10 mouse cellular contexts compared by ENCODE assay signal in genomic region chr11:54805196-54805595, GRCm38 (mm10). TPM values are rescaled to one million over a fixed set of nuclear protein-coding genes. Genes with fewer than 3 reads are reported as not detected.
DNase-seq lines count a peak whose midpoint lies in the region; ATAC-seq and TF ChIP-seq lines count a peak whose summit lies in the region.
"Had no signal": no experiment of that assay in that cellular context is flagged by ENCODE, and none has a peak within 500 bp of the region (broad histone marks: within the 10 kb centered on the region; RNA-seq: fewer than 3 reads in every experiment).

No protein-coding gene starts in this region.

- H3K9ac ChIP-seq in hindbrain, postnatal 0 days (replicated peaks; ENCODE audit: low read length), result no peak overlapping the region
- H3K9ac ChIP-seq: limb, embryonic 13.5 days; neural tube, embryonic 12.5 days had no signal

- no peak for TF ChIP-seq CTCF in hindbrain, postnatal 0 days (IDR thresholded peaks at IDR 0.05; ENCODE audit: low read depth)

- peak; percentile 18 for DNase-seq in ovary, postnatal 14 days (ENCODE audit: low spot score)
- no peak for DNase-seq in ovary, postnatal 10 days (ENCODE audit: low spot score)
- DNase-seq in heart, embryonic 10.5 days (ENCODE audit: low spot score), result peak; percentile 53
- peak; percentile 75 to 79 for DNase-seq in layer of hippocampus, postnatal 36 days
- peak; percentile 73 for DNase-seq in testis, postnatal 10 days (ENCODE audit: low spot score)
- no peak for DNase-seq in urinary bladder, postnatal 4 days (ENCODE audit: low spot score in 2 of 2)
- DNase-seq in hindbrain, embryonic 10.5 days (ENCODE audit: low spot score), result no peak
- no peak for DNase-seq in hindbrain, postnatal 0 days (ENCODE audit: low spot score)

- no peaks in the 10 kb centered on the region for H3K4me1 ChIP-seq in heart, embryonic 10.5 days
- H3K4me1 ChIP-seq in hindbrain, embryonic 10.5 days (replicated peaks), result peaks cover 4% of the 10 kb centered on the region; the same call in 1 of the 2 replicates
- no peaks in the 10 kb centered on the region for H3K4me1 ChIP-seq in hindbrain, postnatal 0 days (ENCODE audit: insufficient read depth, low read length)
- H3K4me1 ChIP-seq: limb, embryonic 13.5 days; neural tube, embryonic 12.5 days had no signal

- ATAC-seq in hindbrain, postnatal 0 days, result no peak

- H3K4me2 ChIP-seq in hindbrain, postnatal 0 days (ENCODE audit: low read depth, low read length), result no peak overlapping the region
- H3K4me2 ChIP-seq: limb, embryonic 13.5 days; neural tube, embryonic 12.5 days had no signal

- 87% methylated on average over 4 of the region's 4 CpGs for WGBS in heart, embryonic 10.5 days
- 92% methylated on average over 4 of the region's 4 CpGs for WGBS in hindbrain, embryonic 10.5 days
- 84% methylated on average over 4 of the region's 4 CpGs for WGBS in hindbrain, postnatal 0 days

- H3K4me3 ChIP-seq in heart, embryonic 10.5 days, result no peak overlapping the region
- H3K4me3 ChIP-seq in hindbrain, embryonic 10.5 days, result no peak overlapping the region
- H3K4me3 ChIP-seq in hindbrain, postnatal 0 days (ENCODE audit: low read length), result no peak overlapping the region
- H3K4me3 ChIP-seq: limb, embryonic 13.5 days; neural tube, embryonic 12.5 days had no signal

- peaks cover 3% of the 10 kb centered on the region; the same call in 1 of the 2 replicates for H3K9me3 ChIP-seq in heart, embryonic 10.5 days
- no peaks in the 10 kb centered on the region for H3K9me3 ChIP-seq in hindbrain, embryonic 10.5 days
- no peaks in the 10 kb centered on the region for H3K9me3 ChIP-seq in hindbrain, postnatal 0 days (ENCODE audit: low read length)
- H3K9me3 ChIP-seq: limb, embryonic 13.5 days; neural tube, embryonic 12.5 days had no signal

- H3K36me3 ChIP-seq in heart, embryonic 10.5 days, result no peaks in the 10 kb centered on the region
- no peaks in the 10 kb centered on the region for H3K36me3 ChIP-seq in hindbrain, embryonic 10.5 days
- no peaks in the 10 kb centered on the region for H3K36me3 ChIP-seq in hindbrain, postnatal 0 days (ENCODE audit: insufficient read depth, low read length)
- H3K36me3 ChIP-seq: limb, embryonic 13.5 days; neural tube, embryonic 12.5 days had no signal

- H3K27me3 ChIP-seq in heart, embryonic 10.5 days (ENCODE audit: insufficient read depth, poor library complexity, severe bottlenecking), result 0 out of 2 replicates have a peak, but pooled peaks cover 2% of the 10 kb centered on the region
- no peaks in the 10 kb centered on the region for H3K27me3 ChIP-seq in hindbrain, embryonic 10.5 days (ENCODE audit: insufficient read depth, poor library complexity, severe bottlenecking)
- H3K27me3 ChIP-seq in hindbrain, postnatal 0 days (ENCODE audit: insufficient read depth, low read length), result no peaks in the 10 kb centered on the region
- H3K27me3 ChIP-seq: limb, embryonic 13.5 days; neural tube, embryonic 12.5 days had no signal

- H3K27ac ChIP-seq in heart, embryonic 10.5 days, result no peak overlapping the region
- no peak overlapping the region for H3K27ac ChIP-seq in hindbrain, embryonic 10.5 days
- no peak overlapping the region for H3K27ac ChIP-seq in hindbrain, postnatal 0 days
- H3K27ac ChIP-seq: limb, embryonic 13.5 days; neural tube, embryonic 12.5 days had no signal

RNA-seq across cellular contexts. Expression of gene Cdc42se2, which starts 17.7 kb away (rescaled TPM):
- 77.6 and 84.8 TPM in 2 replicates for polyA plus RNA-seq in heart, embryonic 10.5 days (2016; fragmentation: Nextera tagmentation; extraction: Ambion mirVana)
- 100 to 1,000 TPM; 141 to 144 TPM for total RNA-seq in layer of hippocampus, postnatal 36 days (2021)
- 212 and 247 TPM in 2 replicates for polyA plus RNA-seq in hindbrain, embryonic 10.5 days (2016; fragmentation: Nextera tagmentation; extraction: Ambion mirVana)
- 141 and 144 TPM in 2 replicates for total RNA-seq in hindbrain, postnatal 0 days (2014; rRNA removed)
- 139 TPM in 2 replicates for polyA plus RNA-seq in hindbrain, postnatal 0 days (2015; fragmentation: Nextera tagmentation; extraction: Ambion mirVana)

RNA-seq across cellular contexts. Expression of gene Lyrm7, which starts 55.5 kb away (rescaled TPM):
- polyA plus RNA-seq in heart, embryonic 10.5 days (2016; fragmentation: Nextera tagmentation; extraction: Ambion mirVana), result 11.8 and 17.9 TPM in 2 replicates
- total RNA-seq in layer of hippocampus, postnatal 36 days (2021), result 10 to 100 TPM; 27.9 to 30.8 TPM
- 3.0 and 5.2 TPM in 2 replicates for polyA plus RNA-seq in hindbrain, embryonic 10.5 days (2016; fragmentation: Nextera tagmentation; extraction: Ambion mirVana)
- 2.6 and 3.1 TPM in 2 replicates for total RNA-seq in hindbrain, postnatal 0 days (2014; rRNA removed)
- 5.1 and 5.7 TPM in 2 replicates for polyA plus RNA-seq in hindbrain, postnatal 0 days (2015; fragmentation: Nextera tagmentation; extraction: Ambion mirVana)

Comparison
In these comparisons a context has a peak if more than half of its experiments do, and no peak if none do; other contexts are left out.
1. DNase-seq: peak in ovary, postnatal 14 days (single experiment), heart, embryonic 10.5 days (single experiment), layer of hippocampus, postnatal 36 days (2 of 2) and testis, postnatal 10 days (single experiment); none in ovary, postnatal 10 days (single experiment), urinary bladder, postnatal 4 days (0 of 2), hindbrain, embryonic 10.5 days (single experiment) and hindbrain, postnatal 0 days (single experiment).